Mouse (Mus musculus) C2C12 (cell line): ENCODE data around the gene Gm13090. TPM values are rescaled to one million over a fixed set of nuclear protein-coding genes. Genes with fewer than 3 reads are reported as not detected.

ENCODE experiments used
- H3K27me3 ChIP-seq: one replicate; pipeline ENCODE4 v1.6.1; 2011; ENCODE audit not compliant: control insufficient read depth, insufficient read depth, insufficient read length
- H3K36me3 ChIP-seq: one replicate; pipeline ENCODE4 v1.6.1; 2011; ENCODE audit not compliant: control insufficient read depth, insufficient read depth
- H3K4me3 ChIP-seq: one replicate; pipeline ENCODE4 v1.5.1; 2011; ENCODE audit warnings: mild to moderate bottlenecking, control low read depth; ENCODE audit not compliant: poor library complexity, insufficient read depth, severe bottlenecking
- H3K79me2 ChIP-seq: one replicate; pipeline ENCODE4 v1.6.1; 2011; ENCODE audit not compliant: control insufficient read depth, insufficient read depth
- H3K79me3 ChIP-seq: one replicate; pipeline ENCODE4 v1.6.1; 2011; ENCODE audit warnings: low read depth, control low read depth
- H3ac ChIP-seq: one replicate; pipeline ENCODE3; 2011; ENCODE audit warnings: low read depth; ENCODE audit not compliant: control insufficient read depth, insufficient read length
- CEBPB ChIP-seq: IDR thresholded peaks from one replicate; pipeline ENCODE4 v1.6.1; 2011; ENCODE audit warnings: low read depth, mild to moderate bottlenecking, control low read depth, moderate library complexity
- CTCF ChIP-seq: IDR thresholded peaks from one replicate; pipeline ENCODE4 v1.5.1; 2011; ENCODE audit not compliant: control insufficient read depth, insufficient read depth, insufficient read length
- FOSL1 ChIP-seq: IDR thresholded peaks from one replicate; pipeline ENCODE4 v1.8.0; 2011; ENCODE audit warnings: mild to moderate bottlenecking, low read length; ENCODE audit not compliant: poor library complexity, insufficient read depth, severe bottlenecking
- MAX ChIP-seq: IDR thresholded peaks from one replicate; pipeline ENCODE4 v1.6.1; 2011; ENCODE audit warnings: mild to moderate bottlenecking, control low read depth
- MYOD1 ChIP-seq: IDR thresholded peaks from one replicate; pipeline ENCODE4 v1.6.1; 2011; ENCODE audit warnings: low read depth; ENCODE audit not compliant: control insufficient read depth, insufficient read length
- MYOG ChIP-seq: IDR thresholded peaks from one replicate; pipeline ENCODE4 v1.6.1; 2011; ENCODE audit not compliant: control insufficient read depth, insufficient read length; ENCODE audit errors: extremely low read depth
- USF1 ChIP-seq: IDR thresholded peaks from one replicate; pipeline ENCODE4 v1.6.1; 2011; ENCODE audit warnings: low read depth, mild to moderate bottlenecking, control low read depth, moderate library complexity
- long read RNA-seq, 2 experiments: library from polyadenylated mRNA; unstranded; transcript quantifications; one replicate each; pipeline ENCODE4 v2.0.0; 2019 to 2020
- polyA plus RNA-seq: library from polyadenylated mRNA; unstranded; fragments of >200 nt; fragmentation: generic; extraction: Trizol; gene quantifications from one replicate; pipeline ENCODE4 v1.2.1, GENCODE M21; 2012; ENCODE audit warnings: missing spikeins

Gm13090 gene
- not detected for polyA plus RNA-seq
- long read RNA-seq, experiment 1 = 0 reads
- long read RNA-seq, experiment 2 = 0 reads

GRCm38 (mm10) chr4:151089270-151089669 is at the start of gene Gm13090:
Gm13090 (plus strand) TSS chr4:151089570.
- Histone ChIP-seq H3K4me3 (no peak within 1 kb of the TSS), H3K27me3 (peaks cover 37% of the 10 kb centered on the region), H3K36me3 (no peaks in the 10 kb centered on the region), H3K79me2 (no peaks in the 10 kb centered on the region), H3K79me3 (no peaks in the 10 kb centered on the region), H3ac (no peak within 1 kb of the TSS)
- no peak for TF ChIP-seq MYOG
- no peak for TF ChIP-seq USF1
- TF ChIP-seq CTCF = no peak
- no peak for TF ChIP-seq MYOD1
- TF ChIP-seq MAX = no peak

- Histone ChIP-seq H3K79me3 (no peaks in the 10 kb centered on the region), H3K27me3 (no peaks in the 10 kb centered on the region), H3K79me2 (no peaks in the 10 kb centered on the region), H3K36me3 (peaks cover 2% of the 10 kb centered on the region), H3ac (no peak overlapping the region), H3K4me3 (no peak overlapping the region)
- TF ChIP-seq MAX = no peak
- TF ChIP-seq FOSL1 = no peak
- no peak for TF ChIP-seq CTCF
- TF ChIP-seq CEBPB = no peak
- no peak for TF ChIP-seq USF1
- no peak for TF ChIP-seq MYOG
- TF ChIP-seq MYOD1 = no peak
These were observed 47.9 kb upstream of the Gm13090 start for GRCm38 (mm10) chr4:151041506-151041905.

GRCm38 (mm10) chr4:151043281-151043680 is 46.1 kb upstream of the Gm13090 start:
- no peaks in the 10 kb centered on the region for H3K79me3 ChIP-seq
- H3K79me2 ChIP-seq = no peaks in the 10 kb centered on the region
- peaks cover 16% of the 10 kb centered on the region for H3K36me3 ChIP-seq
- TF ChIP-seq CTCF (no peak), MYOG (no peak), MYOD1 (no peak), CEBPB (no peak), MAX (no peak)
- no peak overlapping the region for H3K4me3 ChIP-seq
- H3K27me3 ChIP-seq = no peaks in the 10 kb centered on the region
- H3ac ChIP-seq = no peak overlapping the region

- no peaks in the 10 kb centered on the region for H3K27me3 ChIP-seq
- peaks cover 26% of the 10 kb centered on the region for H3K36me3 ChIP-seq
- H3K4me3 ChIP-seq = peak within 1 kb of the TSS; percentile 41
- H3K79me3 ChIP-seq = no peaks in the 10 kb centered on the region
- peak within 1 kb of the TSS; percentile 81 for H3ac ChIP-seq
- TF ChIP-seq USF1 (no peak), FOSL1 (no peak), CTCF (no peak), MYOD1 (no peak), MAX (peak; percentile 59), MYOG (no peak), CEBPB (no peak)
- H3K79me2 ChIP-seq = no peaks in the 10 kb centered on the region
These were observed 45.1 kb upstream of the Gm13090 start, which contains the start of gene Per3 for GRCm38 (mm10) chr4:151044037-151044943. Per3 (minus strand) TSS chr4:151044665.

GRCm38 (mm10) chr4:151044944-151045570 is 44.3 kb upstream of the Gm13090 start:
- Histone ChIP-seq H3K36me3 (peaks cover 34% of the 10 kb centered on the region), H3ac (no peak overlapping the region), H3K27me3 (no peaks in the 10 kb centered on the region), H3K79me2 (no peaks in the 10 kb centered on the region), H3K4me3 (peak overlapping the region; percentile 32), H3K79me3 (no peaks in the 10 kb centered on the region)
- TF ChIP-seq MAX = no peak
- no peak for TF ChIP-seq CTCF
- no peak for TF ChIP-seq USF1
- TF ChIP-seq CEBPB = no peak
